Mouse (Mus musculus) C2C12 (cell line): Measurements from ENCODE around the gene Bcl11b.

Experiments
- CEBPB ChIP-seq: IDR thresholded peaks from one replicate; pipeline ENCODE4 v1.6.1; 2011; ENCODE audit warnings: low read depth, mild to moderate bottlenecking, control low read depth, moderate library complexity
- CTCF ChIP-seq: IDR thresholded peaks from one replicate; pipeline ENCODE4 v1.5.1; 2011; ENCODE audit not compliant: control insufficient read depth, insufficient read depth, insufficient read length
- MAX ChIP-seq: IDR thresholded peaks from one replicate; pipeline ENCODE4 v1.6.1; 2011; ENCODE audit warnings: mild to moderate bottlenecking, control low read depth
- MYOD1 ChIP-seq: IDR thresholded peaks from one replicate; pipeline ENCODE4 v1.6.1; 2011; ENCODE audit warnings: low read depth; ENCODE audit not compliant: control insufficient read depth, insufficient read length
- MYOG ChIP-seq: IDR thresholded peaks from one replicate; pipeline ENCODE4 v1.6.1; 2011; ENCODE audit not compliant: control insufficient read depth, insufficient read length; ENCODE audit errors: extremely low read depth

DNA sequence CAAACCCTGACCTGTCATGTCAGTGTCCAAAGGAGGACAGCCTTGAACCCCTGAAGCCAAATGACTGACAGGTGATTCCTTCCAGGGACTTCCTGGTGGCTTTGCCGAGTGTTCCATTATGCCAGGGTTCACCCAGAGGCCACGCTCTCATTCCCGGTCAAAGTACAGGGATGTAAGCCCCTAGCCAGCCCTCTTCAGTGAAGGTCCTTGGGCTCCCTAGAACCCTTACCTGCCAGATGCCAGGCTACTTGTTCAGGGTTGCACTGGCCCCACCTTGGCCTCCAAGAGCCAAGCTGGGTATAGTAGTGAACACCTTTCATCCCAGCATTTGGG, 38.8 kb upstream of the Bcl11b start:
- TF ChIP-seq CTCF: no peak
- no peak for TF ChIP-seq MYOD1
- TF ChIP-seq MYOG: no peak
- TF ChIP-seq MAX: no peak
- TF ChIP-seq CEBPB: no peak
